Mouse (Mus musculus): Measurements from ENCODE around the gene Crtac1. TPM values are rescaled to one million over a fixed set of nuclear protein-coding genes. Genes with fewer than 3 reads are reported as not detected.

Gene Crtac1
- total RNA-seq, 2 experiments from 2014 or later, result 69.2 to 86.4 TPM

DNA sequence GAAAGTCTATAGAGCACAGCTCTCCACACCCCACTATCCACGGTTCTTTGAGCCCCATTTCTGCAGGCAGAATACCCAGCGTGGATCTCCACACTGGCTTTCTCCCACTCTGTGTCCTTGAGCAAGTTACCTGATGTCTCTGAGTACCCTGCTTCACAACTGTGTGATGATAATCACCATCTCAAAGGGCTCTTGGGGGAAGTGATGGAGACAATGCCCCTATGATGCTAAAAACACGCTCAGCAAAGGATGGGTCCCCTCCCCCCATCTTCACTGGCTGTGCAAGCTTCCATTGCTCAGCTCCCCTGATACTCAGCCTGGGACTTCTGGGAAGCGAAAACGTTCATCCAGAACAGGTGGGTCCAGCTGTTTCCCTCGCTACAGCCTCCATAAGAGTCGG lies 73.2 kb downstream of the Crtac1 start:
- intact Hi-C loops (cut with DNase I), result no loop called here
- DNase-seq (ENCODE audit: extremely low spot score in 1 of 2, low spot score in 2 of 2), result no peak

DNA sequence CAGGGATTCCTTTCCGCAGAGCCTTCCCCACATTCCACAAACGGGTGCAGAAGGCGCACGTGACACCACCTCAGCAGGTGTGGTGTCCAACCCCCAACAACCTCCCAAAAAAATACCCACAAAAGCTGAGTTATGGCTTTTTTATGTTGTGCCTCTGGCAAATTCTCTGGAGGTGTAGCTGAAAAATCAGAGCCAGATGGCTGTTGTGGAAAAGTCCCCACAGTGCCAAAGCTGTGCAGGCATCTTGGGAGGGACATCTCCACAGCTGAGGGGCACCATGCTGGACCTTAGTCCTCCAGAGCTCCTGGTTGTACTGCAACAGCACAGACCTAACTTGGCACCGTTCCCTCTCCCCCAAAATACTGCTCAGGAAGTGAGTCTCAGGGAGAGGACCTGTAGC lies 74.7 kb downstream of the Crtac1 start:
- no peak for DNase-seq (ENCODE audit: extremely low spot score in 1 of 2, low spot score in 2 of 2)

DNA sequence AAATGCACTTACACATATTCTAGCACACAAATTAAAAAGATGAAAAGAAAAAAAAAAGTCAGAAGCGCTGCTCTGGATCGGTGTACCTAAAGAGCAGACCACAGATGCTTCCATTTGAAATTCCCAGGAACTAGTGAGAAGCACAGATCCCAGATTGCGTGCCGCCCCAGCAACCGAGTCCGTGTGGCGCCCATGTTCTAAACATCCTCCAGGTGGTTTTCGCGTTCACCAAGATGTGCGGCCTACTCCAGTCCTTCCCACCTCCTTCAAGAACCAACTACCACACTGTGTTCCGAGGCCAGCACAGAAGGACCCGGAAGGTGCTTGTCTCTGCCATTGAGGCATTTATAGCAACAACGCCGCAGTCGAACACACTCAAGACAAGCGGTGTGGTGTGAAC lies 76.1 kb downstream of the Crtac1 start:
- intact Hi-C loops (cut with DNase I), result no loop called here

More for the DNA sequence above, 74.7 kb downstream of the Crtac1 start:
- intact Hi-C loops (cut with DNase I), result no loop called here

DNA sequence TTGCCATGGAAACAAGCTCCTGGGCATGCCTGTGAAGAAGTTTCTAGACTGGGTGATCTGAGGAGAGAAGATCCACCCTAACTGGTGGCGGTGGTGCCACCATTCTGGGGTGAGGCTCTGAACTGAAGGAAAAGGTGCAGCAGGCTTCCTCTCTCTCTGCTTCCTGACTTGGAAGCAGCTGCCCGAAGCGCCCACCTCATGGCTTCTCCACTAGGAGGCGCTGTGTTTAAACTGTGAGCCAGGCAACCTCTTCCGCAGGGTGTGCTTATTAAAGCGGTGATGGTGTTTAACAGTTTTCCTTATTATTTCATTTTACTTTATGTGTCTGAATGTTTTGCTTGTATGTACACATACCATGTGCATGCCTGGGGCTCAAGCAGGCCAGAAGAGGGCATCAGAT lies 90.4 kb downstream of the Crtac1 start:
- no peak for DNase-seq (ENCODE audit: extremely low spot score in 1 of 2, low spot score in 2 of 2)
- intact Hi-C loops (cut with DNase I), result no loop called here

More for the DNA sequence above, 76.1 kb downstream of the Crtac1 start:
- no peak for DNase-seq (ENCODE audit: extremely low spot score in 1 of 2, low spot score in 2 of 2)

DNA sequence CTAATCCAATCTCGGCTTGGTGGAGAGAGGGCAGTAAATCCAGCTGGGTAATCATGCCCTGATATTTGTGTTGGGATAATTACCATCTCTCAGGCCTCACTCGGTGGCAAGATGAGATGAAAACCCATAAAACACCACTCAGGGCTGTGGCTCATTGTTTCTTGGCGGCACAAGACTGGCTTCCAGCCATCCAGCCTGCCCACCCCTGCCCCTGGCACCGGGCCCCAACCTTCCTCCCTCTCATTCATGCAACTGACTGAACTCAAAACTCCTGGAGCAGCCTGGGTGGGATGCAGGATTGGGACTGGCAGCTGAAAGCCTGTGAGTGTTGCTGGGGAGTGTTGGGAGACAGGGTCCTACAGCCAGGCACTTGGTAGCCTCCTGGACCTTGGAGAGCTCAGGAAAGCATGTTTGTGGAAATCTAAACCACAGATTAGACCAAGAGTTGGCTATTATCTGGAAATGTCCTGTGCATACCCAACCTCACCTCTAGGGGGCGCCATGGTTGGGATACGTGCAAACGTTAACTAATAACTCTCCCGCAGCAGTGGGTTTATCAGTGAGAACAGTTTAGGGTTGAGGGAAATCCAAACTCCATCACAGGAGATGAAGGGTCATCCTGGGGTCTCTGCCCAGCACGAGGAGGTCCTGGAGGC lies 99.4 kb downstream of the Crtac1 start:
- no peak for DNase-seq (ENCODE audit: extremely low spot score in 1 of 2, low spot score in 2 of 2)
- intact Hi-C loops (cut with DNase I), result loop anchor here (5.0 kb wide), 1 partner anchor 95 kb away; no protein-coding TSS in a partner anchor

DNA sequence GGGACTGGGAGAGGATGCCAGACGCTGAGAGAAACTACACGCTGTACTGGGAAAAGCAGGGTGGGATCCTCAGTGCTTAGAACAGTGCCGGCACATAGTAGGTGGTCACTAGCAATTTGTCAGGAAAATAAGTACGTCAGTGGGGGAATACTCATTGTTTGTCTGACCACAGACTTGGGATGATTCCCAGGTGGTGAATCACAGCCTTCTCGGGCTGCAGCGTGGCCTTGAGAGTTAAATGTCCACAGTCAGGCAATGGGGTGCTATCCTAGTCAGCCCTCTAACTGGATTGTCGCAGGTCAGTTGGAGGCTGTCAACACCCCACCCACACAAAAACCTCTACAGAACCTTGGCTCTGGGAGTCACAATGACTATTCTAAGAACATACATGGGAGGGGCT lies 100.1 kb downstream of the Crtac1 start:
- intact Hi-C loops (cut with DNase I), result loop anchor here (5.0 kb wide), 1 partner anchor 96 kb away; no protein-coding TSS in a partner anchor

DNA sequence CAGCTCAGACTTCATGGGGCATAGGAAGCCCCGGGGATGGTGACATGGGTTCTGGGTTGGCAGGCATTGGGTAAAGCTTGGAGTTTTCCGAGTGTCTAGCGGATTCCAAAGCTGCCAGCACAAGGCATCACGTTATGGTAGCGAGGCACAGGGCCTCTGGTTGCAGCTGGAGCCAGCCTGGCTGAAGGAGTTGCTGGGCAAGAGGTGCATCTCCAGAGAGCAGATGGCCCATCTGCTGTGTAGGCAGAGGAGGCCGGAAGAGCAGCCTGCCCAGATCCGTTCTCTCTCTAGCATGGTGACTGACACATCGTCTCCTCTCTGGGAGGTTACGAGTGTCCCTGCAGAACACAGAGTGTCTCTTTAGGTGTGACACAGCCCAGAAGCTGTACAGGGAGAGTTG lies 103.4 kb downstream of the Crtac1 start:
- intact Hi-C loops (cut with DNase I), result no loop called here

More for the DNA sequence above, 100.1 kb downstream of the Crtac1 start:
- DNase-seq (ENCODE audit: extremely low spot score in 1 of 2, low spot score in 2 of 2), result no peak

DNA sequence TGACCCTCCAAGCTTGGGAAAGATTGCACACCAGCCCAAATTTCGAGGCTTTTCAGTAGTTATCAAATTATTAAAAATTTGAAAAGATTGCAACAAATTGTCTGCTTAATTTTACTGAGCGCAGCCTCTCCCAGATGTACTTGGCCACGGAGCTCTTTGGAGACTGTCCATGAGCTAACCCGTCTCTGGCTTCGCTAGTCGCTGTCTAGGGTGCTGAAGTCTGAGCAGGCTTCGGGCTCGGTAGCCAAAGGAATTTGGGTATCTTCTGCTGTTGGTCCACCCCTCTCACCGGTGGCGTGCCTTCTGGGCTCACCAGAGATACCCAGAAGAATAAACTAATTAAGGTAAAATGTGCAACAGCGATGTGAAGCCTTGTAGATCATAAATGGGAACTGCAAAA lies 105.7 kb downstream of the Crtac1 start:
- intact Hi-C loops (cut with DNase I), result no loop called here
- peak in 1 of 2 experiments; percentile 59 for DNase-seq (ENCODE audit: extremely low spot score in 1 of 2, low spot score in 2 of 2)

More for the DNA sequence above, 103.4 kb downstream of the Crtac1 start:
- DNase-seq (ENCODE audit: extremely low spot score in 1 of 2, low spot score in 2 of 2), result no peak

DNA sequence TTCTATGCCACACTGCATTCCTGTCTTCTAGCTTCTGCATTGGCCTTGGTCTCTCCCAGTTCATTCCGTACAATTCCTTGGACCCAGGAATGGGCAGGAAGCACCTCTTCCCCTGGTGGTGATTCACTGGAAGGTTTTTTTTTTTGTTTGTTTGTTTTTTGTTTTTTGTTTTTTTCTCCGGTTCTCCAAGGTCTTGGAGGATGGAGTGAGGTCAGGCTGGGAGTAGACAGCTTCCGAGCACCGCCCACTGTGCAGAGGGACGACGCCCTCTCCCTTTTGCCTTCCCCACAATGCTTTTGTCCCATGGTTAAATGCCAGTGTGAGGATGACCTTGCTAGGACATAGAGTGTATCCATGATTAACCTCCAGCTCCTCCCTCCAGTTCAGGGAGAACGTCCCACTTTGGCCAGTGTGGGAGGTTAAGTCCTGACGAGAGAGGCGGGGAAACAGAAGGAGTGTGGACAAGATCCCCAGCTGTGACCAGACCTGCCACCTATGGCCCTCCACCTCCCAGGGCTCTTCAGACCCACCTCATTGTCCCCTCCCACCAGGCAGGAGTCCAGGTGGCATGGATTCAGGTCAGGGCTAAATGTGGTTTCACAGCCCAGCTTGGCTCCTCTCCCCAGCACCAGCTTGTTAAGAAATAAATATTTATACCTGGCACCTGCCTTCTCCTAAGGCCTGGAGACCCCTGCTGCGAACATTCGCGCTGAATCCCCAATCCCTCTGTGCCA lies 109.1 kb downstream of the Crtac1 start:
- intact Hi-C loops (cut with DNase I), result no loop called here
- no peak for DNase-seq (ENCODE audit: extremely low spot score in 1 of 2, low spot score in 2 of 2)

DNA sequence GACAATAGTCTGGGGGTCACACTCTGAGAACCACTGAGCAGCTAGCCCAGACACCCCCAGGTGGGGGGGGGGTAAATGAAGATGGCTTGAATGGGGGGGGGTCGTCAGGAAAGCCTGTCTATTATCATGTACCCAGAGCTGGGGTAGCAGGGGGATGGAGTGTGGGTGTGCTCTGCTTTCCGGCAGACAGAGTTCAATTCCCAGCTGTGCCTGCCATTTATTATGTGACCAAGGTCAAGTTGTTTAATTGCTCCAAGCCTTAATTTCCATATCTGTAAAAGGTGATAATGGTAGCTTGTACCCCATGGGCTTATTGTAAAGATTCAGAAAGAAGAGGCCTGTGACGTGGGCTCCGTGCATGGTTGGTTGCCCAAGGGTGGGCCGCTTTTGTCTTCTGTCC lies 109.6 kb downstream of the Crtac1 start:
- DNase-seq (ENCODE audit: extremely low spot score in 1 of 2, low spot score in 2 of 2), result no peak

DNA sequence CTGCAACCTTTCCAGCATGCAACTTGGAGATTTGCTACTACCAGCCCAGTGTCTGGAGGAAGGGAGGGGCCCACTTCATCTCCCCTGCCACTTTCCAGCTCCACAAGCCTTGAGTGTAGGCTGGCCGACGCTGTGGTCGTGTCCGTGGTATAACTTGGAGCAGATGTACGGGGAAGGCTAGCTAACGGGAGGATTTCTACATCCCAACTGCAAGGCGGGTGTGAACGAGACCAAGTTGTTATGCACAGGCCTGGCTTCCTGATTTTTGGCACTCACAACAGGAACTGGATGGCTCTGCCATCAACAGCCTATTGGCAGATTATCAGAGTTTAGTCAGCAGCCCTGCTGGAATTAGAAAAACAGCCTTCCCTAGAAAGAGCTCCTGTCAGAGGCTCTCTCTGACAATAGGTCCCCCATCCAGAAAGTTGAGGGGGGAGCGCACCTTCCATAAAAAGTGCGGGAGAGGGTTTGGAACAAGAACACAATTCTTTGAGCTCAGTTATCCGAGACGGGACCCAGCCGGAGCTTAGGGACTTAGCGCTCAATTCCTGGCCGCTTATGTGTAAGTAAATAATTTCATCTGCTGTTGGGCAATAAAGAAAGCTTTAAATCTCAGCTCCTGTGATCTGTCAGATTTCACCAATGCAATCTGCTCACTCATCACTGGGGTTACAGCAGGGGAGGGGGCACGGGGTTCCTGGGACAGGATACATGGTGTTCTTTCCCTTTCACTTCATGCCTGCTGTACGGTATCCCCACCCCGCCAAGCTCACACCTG lies 113.7 kb downstream of the Crtac1 start:
- intact Hi-C loops (cut with DNase I), result loop anchor here (2.0 to 10.0 kb wide), 4 partner anchors 114 to 427 kb away; partner anchors contain the start of gene Crtac1
- DNase-seq (ENCODE audit: extremely low spot score in 1 of 2, low spot score in 2 of 2), result peak in 1 of 2 experiments; percentile 44

More for the DNA sequence above, 109.6 kb downstream of the Crtac1 start:
- intact Hi-C loops (cut with DNase I), result no loop called here

DNA sequence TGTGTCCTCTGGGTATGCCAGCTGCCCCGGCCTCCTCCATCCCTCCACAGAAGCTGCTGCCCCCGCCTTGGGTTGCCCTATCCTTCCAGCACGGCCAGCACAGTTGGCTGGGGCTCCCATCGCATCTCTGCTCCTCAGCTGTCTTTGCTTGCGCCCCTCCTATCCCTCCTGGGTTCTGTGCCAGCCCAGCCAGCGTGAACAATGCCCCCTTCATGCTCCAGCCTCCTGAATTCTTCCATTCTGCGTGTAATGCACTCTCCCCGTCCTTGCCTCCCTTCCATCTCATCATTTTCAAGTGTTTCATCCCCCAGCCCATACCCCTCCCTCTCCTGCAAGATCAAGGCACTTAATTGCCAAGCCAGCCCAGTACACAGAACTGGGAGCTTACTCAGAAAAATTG lies 114.6 kb downstream of the Crtac1 start:
- peak; percentile 47 to 74 for DNase-seq (ENCODE audit: extremely low spot score in 1 of 2, low spot score in 2 of 2)
- intact Hi-C loops (cut with DNase I), result loop anchor here (2.0 to 10.0 kb wide), 4 partner anchors 115 to 428 kb away; partner anchors contain the start of gene Crtac1

DNA sequence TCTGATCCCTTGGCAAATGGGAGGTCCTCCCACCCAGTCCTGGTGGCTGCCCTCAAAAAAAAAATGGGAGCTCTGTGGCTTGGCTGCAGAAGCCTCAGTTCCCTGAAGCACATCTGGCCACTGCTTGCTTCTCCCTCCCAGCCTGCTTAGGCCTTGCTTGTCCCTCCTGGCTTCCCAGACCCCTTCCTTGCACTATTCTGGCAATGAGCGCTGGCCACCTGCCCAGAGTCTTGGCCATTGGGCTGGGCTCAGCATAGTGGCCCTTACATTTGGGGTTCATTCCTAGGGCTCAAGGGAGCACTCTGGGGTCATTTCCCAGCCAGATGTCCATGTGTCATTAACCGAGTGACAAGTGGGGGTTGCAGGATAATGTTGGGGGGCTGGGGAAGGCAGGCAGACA lies 115.1 kb downstream of the Crtac1 start:
- intact Hi-C loops (cut with DNase I), result loop anchor here (2.0 to 10.0 kb wide), 4 partner anchors 116 to 428 kb away; partner anchors contain the start of gene Crtac1
- peak; percentile 58 to 73 for DNase-seq (ENCODE audit: extremely low spot score in 1 of 2, low spot score in 2 of 2)

DNA sequence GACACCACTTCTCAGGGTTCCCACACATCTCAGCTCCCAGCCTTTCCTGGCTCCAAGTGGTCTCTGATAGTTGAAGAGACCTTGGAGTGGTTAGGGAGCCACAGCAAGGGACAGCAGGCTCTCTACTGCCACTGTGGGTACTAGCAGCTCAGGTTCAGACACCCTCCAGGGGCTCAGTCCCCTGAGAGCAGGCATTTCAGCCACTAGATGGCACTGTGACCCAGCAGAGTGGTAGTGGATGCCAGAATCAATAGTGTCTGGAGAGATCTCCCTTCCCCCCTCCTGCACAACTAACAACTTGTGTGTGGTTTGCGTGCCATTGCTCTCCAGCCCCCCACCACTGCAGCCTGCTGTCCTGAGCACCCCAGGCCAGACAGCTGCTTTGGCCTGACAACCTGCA lies 115.7 kb downstream of the Crtac1 start:
- intact Hi-C loops (cut with DNase I), result loop anchor here (2.0 to 10.0 kb wide), 4 partner anchors 116 to 429 kb away; partner anchors contain the start of gene Crtac1
- DNase-seq (ENCODE audit: extremely low spot score in 1 of 2, low spot score in 2 of 2), result peak; percentile 87 to 89

DNA sequence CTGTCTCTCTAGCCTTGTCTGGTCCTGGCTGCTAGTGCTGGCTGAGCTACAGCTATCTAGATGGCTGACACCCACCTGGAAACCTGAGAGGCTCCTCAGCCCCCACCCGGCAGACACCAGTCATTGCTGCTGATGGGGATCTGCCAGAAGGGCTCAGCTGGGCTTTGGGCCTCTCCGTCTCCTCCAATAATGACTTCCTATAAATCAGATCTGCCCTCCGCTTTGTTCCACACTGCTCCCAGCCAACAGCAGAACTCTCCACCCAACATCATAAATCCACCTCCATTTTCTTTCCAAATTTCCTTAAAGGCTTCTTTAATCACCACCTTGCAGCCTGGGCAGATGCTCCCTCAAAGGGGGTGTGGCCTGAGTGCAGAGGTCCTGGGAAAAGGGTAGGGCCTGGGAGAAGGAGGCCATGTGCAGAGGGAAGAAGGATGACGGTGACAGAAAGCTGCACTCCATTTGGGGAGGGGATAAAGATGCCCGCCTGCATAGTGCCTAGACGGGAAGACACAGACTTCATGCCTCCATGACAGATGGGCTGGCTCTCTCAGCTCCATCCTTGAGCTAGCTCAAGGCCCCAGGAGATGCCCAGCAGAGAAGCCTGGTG lies 116.4 kb downstream of the Crtac1 start:
- intact Hi-C loops (cut with DNase I), result loop anchor here (5.0 to 10.0 kb wide), 3 partner anchors 117 to 430 kb away; partner anchors contain the start of gene Crtac1
- no peak for DNase-seq (ENCODE audit: extremely low spot score in 1 of 2, low spot score in 2 of 2)

DNA sequence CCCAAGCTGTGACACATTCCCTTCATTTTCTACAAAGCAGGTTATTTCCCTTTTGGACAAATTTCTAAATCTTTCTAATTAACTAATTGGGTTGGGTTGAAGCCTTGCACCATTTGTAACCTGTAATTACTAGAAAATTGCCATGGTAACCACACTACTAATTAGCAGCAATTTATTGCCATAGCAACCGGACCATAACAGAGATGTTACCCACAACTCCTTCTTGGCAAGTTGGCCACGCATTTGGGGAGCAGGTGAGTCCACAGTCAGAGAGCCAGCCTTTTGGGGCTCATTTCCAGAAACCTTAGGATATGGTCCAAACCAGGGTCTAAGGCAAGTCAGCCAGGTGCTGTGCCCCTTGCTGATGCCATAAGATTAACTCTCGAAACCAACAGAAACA lies 119.4 kb downstream of the Crtac1 start:
- intact Hi-C loops (cut with DNase I), result loop anchor here (10.0 kb wide), 2 partner anchors 273 to 433 kb away; no protein-coding TSS in a partner anchor

DNA sequence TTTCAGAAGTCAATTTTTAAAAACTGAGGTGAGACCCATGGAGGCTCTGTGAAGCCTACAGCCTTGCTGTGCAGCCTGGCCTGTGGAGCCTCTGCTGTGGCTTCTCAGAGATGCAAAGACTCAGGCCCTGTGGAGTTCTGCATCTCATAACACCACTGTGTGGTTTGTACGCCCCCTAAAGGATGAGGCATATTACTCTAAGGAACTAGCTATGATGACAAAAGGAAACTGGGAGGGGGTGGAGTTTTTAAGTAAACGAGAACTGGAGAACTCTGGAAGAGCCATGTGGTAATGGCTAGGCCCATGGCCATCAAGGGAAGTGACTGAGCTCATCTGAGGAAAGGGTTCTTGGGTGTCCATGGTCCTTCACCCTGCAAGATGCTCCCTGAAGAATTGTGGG lies 120.3 kb downstream of the Crtac1 start:
- no peak for DNase-seq (ENCODE audit: extremely low spot score in 1 of 2, low spot score in 2 of 2)
- intact Hi-C loops (cut with DNase I), result loop anchor here (10.0 kb wide), 2 partner anchors 273 to 433 kb away; no protein-coding TSS in a partner anchor

More for the DNA sequence above, 119.4 kb downstream of the Crtac1 start:
- no peak for DNase-seq (ENCODE audit: extremely low spot score in 1 of 2, low spot score in 2 of 2)

DNA sequence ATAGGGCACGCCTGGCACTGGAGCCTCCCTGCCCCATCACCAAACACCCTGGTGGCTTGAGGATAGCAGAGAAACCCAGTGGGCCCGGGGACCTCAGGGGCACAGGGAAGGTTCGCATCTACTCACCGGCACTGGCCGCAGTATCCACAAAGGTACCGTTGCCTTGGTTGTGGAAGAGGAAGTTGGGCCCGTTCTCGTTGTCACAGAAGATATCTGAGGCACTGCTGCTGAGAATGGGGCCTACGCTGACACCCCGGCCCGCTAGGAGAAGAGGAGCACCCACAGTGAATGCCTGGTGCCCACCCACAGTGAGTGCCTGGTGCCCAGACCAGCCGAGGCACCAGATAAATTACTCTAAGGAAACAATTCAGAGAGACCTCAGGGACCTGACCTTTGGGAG lies 122.7 kb downstream of the Crtac1 start:
- intact Hi-C loops (cut with DNase I), result no loop called here
- DNase-seq (ENCODE audit: extremely low spot score in 1 of 2, low spot score in 2 of 2), result no peak

Data from left cerebral cortex, postnatal 10 days (tissue).